Mouse (Mus musculus) ES-E14 (cell line): ENCODE data around the gene Slc25a3. TPM values are rescaled to one million over a fixed set of nuclear protein-coding genes. Genes with fewer than 3 reads are reported as not detected.

Source experiments
- DNase-seq: peaks from one replicate; pipeline ENCODE4 v3.0.0-alpha.2; 2013; ENCODE audit warnings: low read depth, low spot score
- H3K27ac ChIP-seq: 2 replicates; pipeline ENCODE4 v1.5.1; 2012; ENCODE audit warnings: low read depth, mild to moderate bottlenecking, low read length, moderate library complexity, mixed read lengths; ENCODE audit not compliant: poor library complexity, insufficient read depth, severe bottlenecking
- H3K36me3 ChIP-seq: 2 replicates; pipeline ENCODE4 v1.6.1; 2012; ENCODE audit warnings: mild to moderate bottlenecking, low read length, moderate library complexity, mixed read lengths; ENCODE audit not compliant: control insufficient read depth, poor library complexity, insufficient read depth, severe bottlenecking
- H3K4me1 ChIP-seq, 2 experiments: fragments of 150-350 bp in 1 of 2; sonication (generic) in 1 of 2; 2 replicates each; pipeline ENCODE4 v1.6.1; 2012; ENCODE audit warnings: low read length in 2 of 2, mild to moderate bottlenecking in 1 of 2, mixed read lengths in 1 of 2; ENCODE audit not compliant: control insufficient read depth in 2 of 2, insufficient read depth in 2 of 2, poor library complexity in 1 of 2
- H3K4me3 ChIP-seq, 2 experiments: fragments of 150-350 bp in 1 of 2; sonication (generic) in 1 of 2; 2 replicates each; pipeline ENCODE4 v1.5.1; 2012; ENCODE audit warnings: low read length in 2 of 2, low read depth in 1 of 2, mild to moderate bottlenecking in 1 of 2, mixed read lengths in 1 of 2; ENCODE audit not compliant: insufficient read depth in 1 of 2, poor library complexity in 1 of 2, severe bottlenecking in 1 of 2
- H3K9ac ChIP-seq: 2 replicates; pipeline ENCODE4 v1.6.1; 2012; ENCODE audit warnings: low read depth, mild to moderate bottlenecking, low read length, mixed read lengths; ENCODE audit not compliant: poor library complexity, insufficient read depth, severe bottlenecking
- H3K9me3 ChIP-seq: fragments of 150-350 bp; sonication (generic); 2 replicates; pipeline ENCODE4 v1.6.1; 2012; ENCODE audit warnings: low read depth, mild to moderate bottlenecking, low read length; ENCODE audit not compliant: control insufficient read depth, insufficient read depth
- CHD2 ChIP-seq: IDR thresholded peaks from 2 replicates; pipeline ENCODE4 v1.6.1; 2014; ENCODE audit warnings: mild to moderate bottlenecking, low read depth, low read length, inconsistent platforms
- HCFC1 ChIP-seq: IDR thresholded peaks from 2 replicates; pipeline ENCODE4 v1.6.1; 2012; ENCODE audit warnings: low read length, inconsistent platforms, borderline replicate concordance; ENCODE audit not compliant: insufficient read depth
- MAFK ChIP-seq: IDR thresholded peaks from 2 replicates; pipeline ENCODE4 v1.6.1; 2014; ENCODE audit warnings: mild to moderate bottlenecking, low read depth, low read length, inconsistent platforms; ENCODE audit not compliant: insufficient read depth
- ZC3H11A ChIP-seq: IDR thresholded peaks from 2 replicates; pipeline ENCODE4 v1.6.1; 2012; ENCODE audit warnings: low read depth, mild to moderate bottlenecking, inconsistent platforms, low read length, borderline replicate concordance
- ZNF384 ChIP-seq: IDR thresholded peaks from 2 replicates; pipeline ENCODE4 v1.6.1; 2012; ENCODE audit warnings: low read depth, low read length, inconsistent platforms
- in situ Hi-C, 2 experiments: fragments of 600-800 bp; cut with MboI; formaldehyde crosslinking; loops; one replicate each; pipeline ENCODE4 v1.15.1; 2025; ENCODE audit warnings: low sequenced_read_pairs in 2 of 2, inconsistent platforms in 1 of 2; ENCODE audit not compliant: unreplicated experiment in 2 of 2
- total RNA-seq: library from RNA; depleted of rRNA; stranded (reverse); fragments of 300-350 nt; gene quantifications from 2 replicates; pipeline ENCODE4 v1.2.3, GENCODE M21; 2012

The Slc25a3 gene
- total RNA-seq, 1 experiment = 481 TPM

- no peak overlapping the region; the same call in 1 of the 2 replicates for H3K27ac ChIP-seq
- peak overlapping the region; percentile 20; the same call in 1 of the 2 replicates for H3K9ac ChIP-seq
- TF ChIP-seq MAFK (no peak), ZNF384 (no peak), HCFC1 (no peak), CHD2 (no peak), ZC3H11A (no peak)
- no peak overlapping the region for H3K4me3 ChIP-seq
- in situ Hi-C loops = no loop called here
- peaks cover 0 to 4% of the 10 kb centered on the region in 2 experiments; a peak in 3 of 4 replicates for H3K4me1 ChIP-seq
- peaks cover 39% of the 10 kb centered on the region for H3K36me3 ChIP-seq
- no peaks in the 10 kb centered on the region for H3K9me3 ChIP-seq
- DNase-seq = no peak
Measured at GRCm38 (mm10) chr10:91116958-91117357, 6.9 kb downstream of the Slc25a3 start.

- Histone ChIP-seq H3K27ac (no peak overlapping the region), H3K4me3 (no peak overlapping the region), H3K4me1 (no peaks in the 10 kb centered on the region), H3K36me3 (peaks cover 3% of the 10 kb centered on the region), H3K9me3 (no peaks in the 10 kb centered on the region), H3K9ac (no peak overlapping the region)
- no peak for TF ChIP-seq CHD2
- no peak for TF ChIP-seq ZNF384
- TF ChIP-seq MAFK = no peak
- TF ChIP-seq HCFC1 = no peak
- no peak for TF ChIP-seq ZC3H11A
- no peak for DNase-seq
- in situ Hi-C loops = no loop called here
Measured at GRCm38 (mm10) chr10:91109841-91110240, 14.0 kb downstream of the Slc25a3 start.

- no peak for DNase-seq
- no peaks in the 10 kb centered on the region for H3K36me3 ChIP-seq
- H3K4me3 ChIP-seq = no peak overlapping the region
- H3K9ac ChIP-seq = no peak overlapping the region
- no peak for TF ChIP-seq MAFK
- TF ChIP-seq CHD2 = no peak
- no peak for TF ChIP-seq ZC3H11A
- no peak for TF ChIP-seq HCFC1
- no peak for TF ChIP-seq ZNF384
- H3K27ac ChIP-seq = no peak overlapping the region
- H3K9me3 ChIP-seq = no peaks in the 10 kb centered on the region
- in situ Hi-C loops = no loop called here
- H3K4me1 ChIP-seq = no peaks in the 10 kb centered on the region
Measured at GRCm38 (mm10) chr10:91105981-91106380, 17.9 kb downstream of the Slc25a3 start.

- no peaks in the 10 kb centered on the region for H3K36me3 ChIP-seq
- peak overlapping the region; percentile 9 to 16; a peak in 1 of 4 replicates for H3K4me3 ChIP-seq
- H3K4me1 ChIP-seq = no peaks in the 10 kb centered on the region
- DNase-seq = no peak
- TF ChIP-seq ZC3H11A (no peak), ZNF384 (peak; percentile 66), CHD2 (no peak)
- in situ Hi-C loops = no loop called here
- H3K9me3 ChIP-seq = no peaks in the 10 kb centered on the region
- H3K27ac ChIP-seq = no peak overlapping the region
- no peak overlapping the region for H3K9ac ChIP-seq
Measured at GRCm38 (mm10) chr10:91102799-91103590, 20.9 kb downstream of the Slc25a3 start.
